Mouse (Mus musculus): Measurements from ENCODE around the gene Man1c1. TPM values are rescaled to one million over a fixed set of nuclear protein-coding genes. Genes with fewer than 3 reads are reported as not detected.

Gene Man1c1
- polyA plus RNA-seq, 1 experiment = 6.7 TPM

- no peak overlapping the region for H3K4me3 ChIP-seq (ENCODE audit: insufficient read depth, poor library complexity, severe bottlenecking)
- H3K79me3 ChIP-seq (ENCODE audit: low read depth) = no peaks in the 10 kb centered on the region
- no peaks in the 10 kb centered on the region for H3K27me3 ChIP-seq (ENCODE audit: control insufficient read depth, insufficient read depth, insufficient read length)
- TF ChIP-seq MAX (IDR thresholded peaks at IDR 0.05) (no peak), USF1 (IDR thresholded peaks at IDR 0.05; ENCODE audit: low read depth) (no peak), MYOG (IDR thresholded peaks at IDR 0.05; ENCODE audit: control insufficient read depth, extremely low read depth, insufficient read length) (no peak), CTCF (IDR thresholded peaks at IDR 0.05; ENCODE audit: control insufficient read depth, insufficient read depth, insufficient read length) (no peak), CEBPB (IDR thresholded peaks at IDR 0.05; ENCODE audit: low read depth) (no peak), FOSL1 (IDR thresholded peaks at IDR 0.05; ENCODE audit: insufficient read depth, low read length, poor library complexity, severe bottlenecking) (no peak), MYOD1 (IDR thresholded peaks at IDR 0.05; ENCODE audit: control insufficient read depth, insufficient read length, low read depth) (no peak)
- no peak overlapping the region for H3ac ChIP-seq (ENCODE audit: control insufficient read depth, insufficient read length, low read depth)
- no peaks in the 10 kb centered on the region for H3K79me2 ChIP-seq (ENCODE audit: control insufficient read depth, insufficient read depth)
- no peaks in the 10 kb centered on the region for H3K36me3 ChIP-seq (ENCODE audit: control insufficient read depth, insufficient read depth)
Observed at GRCm38 (mm10) chr4:134601404-134601803, 102.7 kb downstream of the Man1c1 start.

- Histone ChIP-seq H3K4me3 (ENCODE audit: insufficient read depth, poor library complexity, severe bottlenecking) (no peak overlapping the region), H3K36me3 (ENCODE audit: control insufficient read depth, insufficient read depth) (no peaks in the 10 kb centered on the region), H3ac (ENCODE audit: control insufficient read depth, insufficient read length, low read depth) (no peak overlapping the region), H3K79me3 (ENCODE audit: low read depth) (no peaks in the 10 kb centered on the region), H3K79me2 (ENCODE audit: control insufficient read depth, insufficient read depth) (no peaks in the 10 kb centered on the region), H3K27me3 (ENCODE audit: control insufficient read depth, insufficient read depth, insufficient read length) (no peaks in the 10 kb centered on the region)
- TF ChIP-seq USF1 (IDR thresholded peaks at IDR 0.05; ENCODE audit: low read depth) (no peak), CEBPB (IDR thresholded peaks at IDR 0.05; ENCODE audit: low read depth) (no peak), MYOD1 (IDR thresholded peaks at IDR 0.05; ENCODE audit: control insufficient read depth, insufficient read length, low read depth) (no peak), FOSL1 (IDR thresholded peaks at IDR 0.05; ENCODE audit: insufficient read depth, low read length, poor library complexity, severe bottlenecking) (no peak), MYOG (IDR thresholded peaks at IDR 0.05; ENCODE audit: control insufficient read depth, extremely low read depth, insufficient read length) (no peak), CTCF (IDR thresholded peaks at IDR 0.05; ENCODE audit: control insufficient read depth, insufficient read depth, insufficient read length) (no peak), MAX (IDR thresholded peaks at IDR 0.05) (no peak)
Observed at GRCm38 (mm10) chr4:134600777-134601176, 103.3 kb downstream of the Man1c1 start.

- TF ChIP-seq CTCF (IDR thresholded peaks at IDR 0.05; ENCODE audit: control insufficient read depth, insufficient read depth, insufficient read length) = no peak
- TF ChIP-seq MYOG (IDR thresholded peaks at IDR 0.05; ENCODE audit: control insufficient read depth, extremely low read depth, insufficient read length) = no peak
- TF ChIP-seq USF1 (IDR thresholded peaks at IDR 0.05; ENCODE audit: low read depth) = no peak
- TF ChIP-seq CEBPB (IDR thresholded peaks at IDR 0.05; ENCODE audit: low read depth) = no peak
- TF ChIP-seq FOSL1 (IDR thresholded peaks at IDR 0.05; ENCODE audit: insufficient read depth, low read length, poor library complexity, severe bottlenecking) = no peak
- TF ChIP-seq MYOD1 (IDR thresholded peaks at IDR 0.05; ENCODE audit: control insufficient read depth, insufficient read length, low read depth) = no peak
- no peak for TF ChIP-seq MAX (IDR thresholded peaks at IDR 0.05)
- Histone ChIP-seq H3K79me2 (ENCODE audit: control insufficient read depth, insufficient read depth) (no peaks in the 10 kb centered on the region), H3K36me3 (ENCODE audit: control insufficient read depth, insufficient read depth) (no peaks in the 10 kb centered on the region), H3K79me3 (ENCODE audit: low read depth) (no peaks in the 10 kb centered on the region), H3K4me3 (ENCODE audit: insufficient read depth, poor library complexity, severe bottlenecking) (no peak overlapping the region), H3ac (ENCODE audit: control insufficient read depth, insufficient read length, low read depth) (no peak overlapping the region), H3K27me3 (ENCODE audit: control insufficient read depth, insufficient read depth, insufficient read length) (no peaks in the 10 kb centered on the region)
Observed at GRCm38 (mm10) chr4:134600060-134600459, 104.0 kb downstream of the Man1c1 start.

GRCm38 (mm10) chr4:134596816-134597692 lies 107.0 kb downstream of the Man1c1 start:
- Histone ChIP-seq H3K4me3 (ENCODE audit: insufficient read depth, poor library complexity, severe bottlenecking) (no peak overlapping the region), H3K27me3 (ENCODE audit: control insufficient read depth, insufficient read depth, insufficient read length) (no peaks in the 10 kb centered on the region), H3K79me2 (ENCODE audit: control insufficient read depth, insufficient read depth) (no peaks in the 10 kb centered on the region), H3K36me3 (ENCODE audit: control insufficient read depth, insufficient read depth) (no peaks in the 10 kb centered on the region), H3ac (ENCODE audit: control insufficient read depth, insufficient read length, low read depth) (no peak overlapping the region), H3K79me3 (ENCODE audit: low read depth) (no peaks in the 10 kb centered on the region)
- TF ChIP-seq MAX (IDR thresholded peaks at IDR 0.05) (no peak), FOSL1 (IDR thresholded peaks at IDR 0.05; ENCODE audit: insufficient read depth, low read length, poor library complexity, severe bottlenecking) (no peak), MYOG (IDR thresholded peaks at IDR 0.05; ENCODE audit: control insufficient read depth, extremely low read depth, insufficient read length) (no peak), USF1 (IDR thresholded peaks at IDR 0.05; ENCODE audit: low read depth) (no peak), CTCF (IDR thresholded peaks at IDR 0.05; ENCODE audit: control insufficient read depth, insufficient read depth, insufficient read length) (no peak), CEBPB (IDR thresholded peaks at IDR 0.05; ENCODE audit: low read depth) (no peak), MYOD1 (IDR thresholded peaks at IDR 0.05; ENCODE audit: control insufficient read depth, insufficient read length, low read depth) (no peak)

GRCm38 (mm10) chr4:134594731-134595439 lies 109.2 kb downstream of the Man1c1 start:
- Histone ChIP-seq H3K79me2 (ENCODE audit: control insufficient read depth, insufficient read depth) (no peaks in the 10 kb centered on the region), H3K4me3 (ENCODE audit: insufficient read depth, poor library complexity, severe bottlenecking) (no peak overlapping the region), H3K36me3 (ENCODE audit: control insufficient read depth, insufficient read depth) (no peaks in the 10 kb centered on the region), H3K79me3 (ENCODE audit: low read depth) (no peaks in the 10 kb centered on the region), H3K27me3 (ENCODE audit: control insufficient read depth, insufficient read depth, insufficient read length) (no peaks in the 10 kb centered on the region), H3ac (ENCODE audit: control insufficient read depth, insufficient read length, low read depth) (no peak overlapping the region)
- TF ChIP-seq CEBPB (IDR thresholded peaks at IDR 0.05; ENCODE audit: low read depth) (no peak), FOSL1 (IDR thresholded peaks at IDR 0.05; ENCODE audit: insufficient read depth, low read length, poor library complexity, severe bottlenecking) (no peak), MAX (IDR thresholded peaks at IDR 0.05) (no peak), CTCF (IDR thresholded peaks at IDR 0.05; ENCODE audit: control insufficient read depth, insufficient read depth, insufficient read length) (no peak), MYOD1 (IDR thresholded peaks at IDR 0.05; ENCODE audit: control insufficient read depth, insufficient read length, low read depth) (no peak), USF1 (IDR thresholded peaks at IDR 0.05; ENCODE audit: low read depth) (no peak), MYOG (IDR thresholded peaks at IDR 0.05; ENCODE audit: control insufficient read depth, extremely low read depth, insufficient read length) (no peak)
